20 mouse cellular contexts compared by ENCODE assay signal in genomic region chr3:68647282-68647681, GRCm38 (mm10). TPM values are rescaled to one million over a fixed set of nuclear protein-coding genes. Genes with fewer than 3 reads are reported as not detected.
"Had no signal": no experiment of that assay in that cellular context is flagged by ENCODE, and none has a peak within 500 bp of the region (broad histone marks: within the 10 kb centered on the region; RNA-seq: fewer than 3 reads in every experiment).

No protein-coding gene starts in this region.

- DNase-seq: lung, embryonic 14.5 days; lung, postnatal 10 days; lung, postnatal 4 days; midbrain, embryonic 14.5 days; retina, postnatal 1 day; right cerebral cortex, adult 18-20 months; right cerebral cortex, postnatal 25 days; right cerebral cortex, postnatal 4 days; spleen, adult 18-20 months; thymus, adult 2 months; thymus, postnatal 25 days; thymus, postnatal 4 days had no signal

- H3K27me3 ChIP-seq: midbrain, embryonic 12.5 days; neural tube, embryonic 13.5 days; neural tube, embryonic 15.5 days; stomach, embryonic 15.5 days had no signal

- H3K9ac ChIP-seq: lung, embryonic 14.5 days; midbrain, embryonic 12.5 days; neural tube, embryonic 13.5 days; neural tube, embryonic 15.5 days; stomach, embryonic 15.5 days had no signal

- H3K36me3 ChIP-seq: midbrain, embryonic 10.5 days; midbrain, embryonic 12.5 days; neural tube, embryonic 13.5 days; neural tube, embryonic 15.5 days; stomach, embryonic 15.5 days had no signal

- H3K27ac ChIP-seq: midbrain, embryonic 10.5 days; midbrain, embryonic 12.5 days; neural tube, embryonic 13.5 days; neural tube, embryonic 15.5 days; stomach, embryonic 15.5 days; stomach, postnatal 0 days had no signal

- H3K4me3 ChIP-seq: midbrain, embryonic 10.5 days; midbrain, embryonic 12.5 days; myocyte; neural tube, embryonic 13.5 days; neural tube, embryonic 15.5 days; stomach, embryonic 15.5 days had no signal

- H3K4me2 ChIP-seq: lung, embryonic 14.5 days; midbrain, embryonic 12.5 days; neural tube, embryonic 13.5 days; neural tube, embryonic 15.5 days; stomach, embryonic 15.5 days had no signal

- ATAC-seq: midbrain, embryonic 16.5 days had no signal

- H3K4me1 ChIP-seq: midbrain, embryonic 10.5 days; midbrain, embryonic 12.5 days; neural tube, embryonic 13.5 days; neural tube, embryonic 15.5 days; stomach, embryonic 15.5 days had no signal

- H3K9me3 ChIP-seq: midbrain, embryonic 10.5 days; midbrain, embryonic 12.5 days; neural tube, embryonic 15.5 days; stomach, embryonic 15.5 days had no signal

RNA-seq across cellular contexts. Expression of gene Il12a, which starts 43.2 kb away (rescaled TPM):
- polyA plus RNA-seq: midbrain, embryonic 10.5 days; midbrain, embryonic 12.5 days; midbrain, embryonic 14.5 days; neural tube, embryonic 13.5 days; neural tube, embryonic 15.5 days had no signal
